Mouse (Mus musculus): Measurements from ENCODE around the gene Rab5c. TPM values are rescaled to one million over a fixed set of nuclear protein-coding genes. Genes with fewer than 3 reads are reported as not detected.

Gene Rab5c
- total and polyA plus RNA-seq, 3 experiments = 249 to 263 TPM; not detected in 1

- no peak for TF ChIP-seq ZNF384 (IDR thresholded peaks at IDR 0.05; ENCODE audit: low read depth, low read length)
- peaks cover 3 to 7% of the 10 kb centered on the region in 2 experiments; a peak in 3 of 4 replicates for H3K4me1 ChIP-seq (ENCODE audit: control insufficient read depth in 1 of 2, insufficient read depth in 2 of 2, low read length in 2 of 2)
Observed at GRCm38 (mm10) chr11:100705095-100705747, 32.8 kb downstream of the Rab5c start.

DNA sequence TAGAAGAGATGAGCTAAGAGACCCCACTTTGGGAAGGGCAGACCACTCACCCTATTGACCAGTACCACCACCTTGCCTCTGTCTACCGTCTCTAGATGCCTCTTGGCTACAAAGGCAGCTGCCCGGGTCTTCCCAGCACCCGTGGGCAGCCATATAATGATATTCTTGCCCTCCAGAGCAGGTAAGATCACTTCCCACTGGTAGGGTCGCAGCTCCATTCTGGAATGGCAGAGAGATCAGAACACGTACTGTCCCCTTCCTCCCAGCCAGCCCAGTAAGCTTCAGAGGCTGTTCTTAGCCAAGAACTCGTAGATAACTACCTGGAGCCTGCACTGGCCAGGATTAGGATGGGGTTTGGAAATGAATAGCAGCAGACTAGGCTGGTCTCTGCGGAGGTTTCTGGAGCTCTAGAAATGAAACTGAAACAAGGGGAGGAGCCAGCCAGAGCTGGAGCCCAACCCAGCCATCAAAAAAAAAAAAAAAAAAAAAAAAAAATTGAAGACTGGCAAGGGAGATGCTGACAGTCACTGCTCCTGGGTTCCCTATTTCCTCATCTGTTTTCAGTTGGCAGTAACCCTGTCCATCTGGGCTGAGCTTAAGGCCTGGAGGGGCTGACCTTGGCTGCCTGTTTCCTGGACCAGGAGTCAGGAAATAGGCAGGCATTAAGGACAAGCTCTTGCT is 34.0 kb downstream of the Rab5c start, which contains the start of gene Dhx58:
Gene Dhx58, minus strand, starts transcription at position 421 of the 681 bp plus-strand sequence.
- Histone ChIP-seq H3K27ac (ENCODE audit: control insufficient read depth, low read depth, low read length) (peak within 1 kb of the TSS; percentile 63), H3K36me3 (ENCODE audit: control insufficient read depth in 1 of 2, insufficient read depth in 2 of 2, low read length in 2 of 2) (peaks cover 0 to 12% of the 10 kb centered on the region in 2 experiments; a peak in 3 of 4 replicates), H3K9me3 (replicated peaks; ENCODE audit: insufficient read depth, low read length) (no peaks in the 10 kb centered on the region), H3K4me1 (ENCODE audit: control insufficient read depth in 1 of 2, insufficient read depth in 2 of 2, low read length in 2 of 2) (peaks cover 3 to 7% of the 10 kb centered on the region in 2 experiments; a peak in 3 of 4 replicates), H3K27me3 (ENCODE audit: control insufficient read depth in 1 of 2, insufficient read depth in 2 of 2, low read length in 2 of 2) (no peaks in the 10 kb centered on the region), H3K9ac (ENCODE audit: control insufficient read depth, low read depth, low read length, poor library complexity, severe bottlenecking) (peak within 1 kb of the TSS; percentile 74), H3K4me3 (ENCODE audit: control insufficient read depth in 1 of 2, insufficient read depth in 1 of 2, low read depth in 2 of 2, low read length in 2 of 2) (peak within 1 kb of the TSS; percentile 73 to 92), H3K79me2 (ENCODE audit: control insufficient read depth, insufficient read depth, low read length, poor library complexity) (no peaks in the 10 kb centered on the region)
- DNase-seq (ENCODE audit: low read depth, low spot score) = peak; percentile 85
- TF ChIP-seq GATA1 (IDR thresholded peaks at IDR 0.05; ENCODE audit: low read depth, low read length) (no peak), USF1 (IDR thresholded peaks at IDR 0.05; ENCODE audit: low read depth, low read length) (no peak), ZNF384 (IDR thresholded peaks at IDR 0.05; ENCODE audit: low read depth, low read length) (peak; percentile 99), ZMIZ1 (IDR thresholded peaks at IDR 0.05; ENCODE audit: low read depth, low read length) (0 out of 2 replicates have a peak, but pooled peaks have one; percentile 24), MEF2A (IDR thresholded peaks at IDR 0.05; ENCODE audit: extremely low read depth, insufficient replicate concordance, low read depth, low read length, poor library complexity, severe bottlenecking) (no peak), NRF1 (IDR thresholded peaks at IDR 0.05; ENCODE audit: insufficient read depth, low read depth, low read length, poor library complexity, severe bottlenecking) (no peak), ELF1 (IDR thresholded peaks at IDR 0.05; ENCODE audit: low read depth, low read length) (peak; percentile 12; the same call in 1 of the 2 replicates), BHLHE40 (IDR thresholded peaks at IDR 0.05; ENCODE audit: borderline replicate concordance, low read depth, low read length) (no peak), GABPA (IDR thresholded peaks at IDR 0.05; ENCODE audit: low read depth, low read length) (no peak), MYC (IDR thresholded peaks at IDR 0.05; ENCODE audit: low read depth, low read length) (no peak), SIN3A (IDR thresholded peaks at IDR 0.05; ENCODE audit: low read length) (peak; percentile 77), POLR2AphosphoS2 (IDR thresholded peaks at IDR 0.05; ENCODE audit: low read length) (peak; percentile 93), CHD1 (IDR thresholded peaks at IDR 0.05; ENCODE audit: low read depth, low read length) (no peak), CHD2 (IDR thresholded peaks at IDR 0.05; ENCODE audit: low read length) (peak; percentile 51), TAL1 (IDR thresholded peaks at IDR 0.05; ENCODE audit: low read length) (no peak), EP300 (IDR thresholded peaks at IDR 0.05; ENCODE audit: low read depth in 1 of 2, low read length in 2 of 2) (no peak), ZKSCAN1 (IDR thresholded peaks at IDR 0.05; ENCODE audit: low read depth, low read length) (peak; percentile 76; the same call in 1 of the 2 replicates), MAZ (IDR thresholded peaks at IDR 0.05; ENCODE audit: low read depth, low read length) (no peak), UBTF (IDR thresholded peaks at IDR 0.05; ENCODE audit: borderline replicate concordance, insufficient read depth, low read depth, low read length) (no peak), TBP (IDR thresholded peaks at IDR 0.05; ENCODE audit: low read depth, low read length) (0 out of 2 replicates have a peak, but pooled peaks have one; percentile 18), POLR2A (IDR thresholded peaks at IDR 0.05; ENCODE audit: control insufficient read depth in 1 of 2, insufficient read depth in 1 of 2, low read depth in 1 of 2, low read length in 2 of 2, poor library complexity in 1 of 2) (peak in 1 of 2 experiments; percentile 43; a peak in 1 of 4 replicates), ZC3H11A (IDR thresholded peaks at IDR 0.05; ENCODE audit: low read depth, low read length) (no peak), NELFE (IDR thresholded peaks at IDR 0.05; ENCODE audit: low read depth, low read length) (0 out of 2 replicates have a peak, but pooled peaks have one; percentile 24), MXI1 (IDR thresholded peaks at IDR 0.05; ENCODE audit: low read depth, low read length) (peak; percentile 25; the same call in 1 of the 2 replicates), USF2 (IDR thresholded peaks at IDR 0.05; ENCODE audit: borderline replicate concordance in 1 of 2, insufficient read depth in 1 of 2, low read depth in 1 of 2, low read length in 2 of 2) (no peak), CTCF (IDR thresholded peaks at IDR 0.05 in 2 of 3, conservative IDR thresholded peaks at IDR 0.05 in 1 of 3; ENCODE audit: control insufficient read depth in 1 of 3, insufficient read depth in 1 of 3, low read depth in 2 of 3, low read length in 3 of 3, poor library complexity in 1 of 3, severe bottlenecking in 1 of 3) (no peak), ETS1 (IDR thresholded peaks at IDR 0.05; ENCODE audit: low read depth, low read length) (peak; percentile 77), POLR2AphosphoS5 (IDR thresholded peaks at IDR 0.05; ENCODE audit: borderline replicate concordance, low read depth, low read length) (no peak)

More at GRCm38 (mm10) chr11:100705095-100705747, 32.8 kb downstream of the Rab5c start:
- no peaks in the 10 kb centered on the region for H3K27me3 ChIP-seq (ENCODE audit: control insufficient read depth in 1 of 2, insufficient read depth in 2 of 2, low read length in 2 of 2)
- H3K27ac ChIP-seq (ENCODE audit: control insufficient read depth, low read depth, low read length) = no peak overlapping the region
- no peaks in the 10 kb centered on the region for H3K79me2 ChIP-seq (ENCODE audit: control insufficient read depth, insufficient read depth, low read length, poor library complexity)
- peaks cover 0 to 12% of the 10 kb centered on the region in 2 experiments; a peak in 3 of 4 replicates for H3K36me3 ChIP-seq (ENCODE audit: control insufficient read depth in 1 of 2, insufficient read depth in 2 of 2, low read length in 2 of 2)
- no peak overlapping the region for H3K4me3 ChIP-seq (ENCODE audit: control insufficient read depth in 1 of 2, insufficient read depth in 1 of 2, low read depth in 2 of 2, low read length in 2 of 2)
- H3K9me3 ChIP-seq (replicated peaks; ENCODE audit: insufficient read depth, low read length) = no peaks in the 10 kb centered on the region
- H3K9ac ChIP-seq (ENCODE audit: control insufficient read depth, low read depth, low read length, poor library complexity, severe bottlenecking) = no peak overlapping the region
- DNase-seq (ENCODE audit: low read depth, low spot score) = no peak
